Mouse (Mus musculus) hindbrain, embryonic 11.5 days (tissue): ENCODE measurements around the gene Syn3. TPM values are rescaled to one million over a fixed set of nuclear protein-coding genes. Genes with fewer than 3 reads are reported as not detected.

Source experiments
- ATAC-seq: fragments of 200-750 bp; cut with Nextera tagmentation; 2 replicates; pipeline ENCODE4 v1.8.0; 2017; ENCODE audit warnings: mild to moderate bottlenecking, moderate TSS enrichment, moderate library complexity; ENCODE audit not compliant: low FRiP score
- DNase-seq: peaks from one replicate; pipeline ENCODE4 v3.0.0-alpha.2; 2015; ENCODE audit warnings: low spot score
- H3K27ac ChIP-seq: fragments of 300-500 bp; sonication (generic); 2 replicates; pipeline ENCODE4 v1.5.1; 2014; ENCODE audit warnings: mild to moderate bottlenecking, low read depth, low read length
- H3K27me3 ChIP-seq: fragments of 300-500 bp; sonication (generic); 2 replicates; pipeline ENCODE4 v1.6.1; 2014; ENCODE audit warnings: mild to moderate bottlenecking, low read length, moderate library complexity, mixed read lengths; ENCODE audit not compliant: control insufficient read depth, insufficient read depth
- H3K36me3 ChIP-seq: fragments of 300-500 bp; sonication (generic); 2 replicates; pipeline ENCODE4 v1.6.1; 2014; ENCODE audit warnings: mild to moderate bottlenecking, low read length, moderate library complexity, mixed read lengths; ENCODE audit not compliant: control insufficient read depth, insufficient read depth
- H3K4me1 ChIP-seq: fragments of 300-500 bp; sonication (generic); replicated peaks from 2 replicates; pipeline ENCODE4 v1.6.1; 2014; ENCODE audit warnings: low read length, mixed read lengths; ENCODE audit not compliant: control insufficient read depth, insufficient read depth
- H3K4me2 ChIP-seq: fragments of 300-500 bp; sonication (generic); replicated peaks from 2 replicates; pipeline ENCODE4 v1.6.1; 2014; ENCODE audit warnings: mild to moderate bottlenecking, low read depth, low read length
- H3K4me3 ChIP-seq: fragments of 300-500 bp; sonication (generic); 2 replicates; pipeline ENCODE4 v1.5.1; 2014; ENCODE audit warnings: low read depth, low read length
- H3K9ac ChIP-seq: fragments of 300-500 bp; sonication (generic); 2 replicates; pipeline ENCODE4 v1.6.1; 2014; ENCODE audit warnings: low read depth, low read length
- H3K9me3 ChIP-seq: fragments of 300-500 bp; sonication (generic); 2 replicates; pipeline ENCODE4 v1.6.1; 2016; ENCODE audit warnings: low read length; ENCODE audit not compliant: control insufficient read depth
- WGBS: fragments of 180-500 bp; shearing (Covaris S2); extraction: QIAGEN DNeasy Blood & Tissue Kit; methylation state at CpG from one replicate; pipeline ENCODE4 v1.1.7; 2014; 5-methylcytosine and 5-hydroxymethylcytosine counted together
- polyA plus RNA-seq: library from polyadenylated mRNA; unstranded; fragments of >200 nt; fragmentation: Nextera tagmentation; extraction: Ambion mirVana; gene quantifications from 2 replicates; pipeline ENCODE4 v1.2.1, GENCODE M21; 2014

Gene Syn3
- polyA plus RNA-seq, 1 experiment from 2014 or later: 5.9 TPM

DNA sequence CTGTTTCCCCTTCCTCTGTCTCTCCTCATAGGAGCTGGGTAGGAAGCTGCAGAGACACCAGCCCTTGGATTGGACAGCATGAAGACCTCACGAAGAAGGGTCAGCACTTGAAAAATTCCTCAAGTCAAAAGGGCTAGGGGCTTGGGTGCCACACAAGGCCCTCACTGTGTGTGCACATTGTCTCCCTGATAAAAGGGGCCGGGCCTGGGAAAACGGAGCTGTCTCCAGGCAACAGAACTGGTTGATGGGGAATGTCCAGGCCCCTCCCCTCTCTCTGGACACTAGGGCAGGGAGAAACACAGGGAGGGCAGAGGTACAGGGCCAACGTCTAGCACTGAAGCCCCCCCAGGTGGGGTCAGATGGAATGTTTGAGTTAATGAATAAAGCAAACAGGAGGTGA lies 41.5 kb downstream of the Syn3 start:
- H3K9ac ChIP-seq: no peak overlapping the region
- H3K27ac ChIP-seq: no peak overlapping the region

DNA sequence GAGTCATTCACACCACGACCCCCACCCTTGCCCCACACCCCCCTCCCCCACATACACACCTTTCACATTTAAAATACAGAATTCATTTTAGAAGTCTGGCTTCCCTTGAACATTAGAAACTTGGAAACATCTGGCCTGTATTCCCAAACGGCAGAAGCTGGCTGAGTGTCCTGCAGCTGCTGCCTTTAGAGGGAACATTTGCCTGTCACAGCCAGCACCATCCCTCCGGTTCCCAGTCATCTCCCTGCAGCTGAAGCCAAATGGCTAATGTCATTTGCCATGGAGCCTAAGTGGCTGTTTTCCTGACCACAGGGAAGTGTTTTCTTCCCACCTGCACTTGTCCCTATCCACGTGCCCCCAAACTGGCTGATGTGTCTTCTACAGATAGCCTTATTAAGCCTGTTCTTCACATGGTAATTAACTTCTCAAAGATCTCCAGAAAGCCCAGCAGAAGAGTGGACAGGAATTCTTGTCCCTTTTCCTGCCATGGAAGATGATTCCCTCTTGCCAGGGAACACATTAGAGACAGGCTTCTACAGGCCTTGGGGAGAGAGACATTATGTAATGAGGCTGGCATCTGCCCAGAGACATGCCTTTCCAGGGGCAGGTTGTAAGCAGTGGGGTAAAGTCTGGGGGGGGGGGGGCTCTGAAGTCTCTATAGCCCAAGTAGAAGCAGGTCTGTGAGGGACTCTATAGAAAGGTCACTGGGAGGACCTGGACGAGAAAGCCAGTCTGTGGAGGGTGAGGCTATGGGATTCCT lies 43.2 kb downstream of the Syn3 start:
- H3K4me2 ChIP-seq: no peak overlapping the region
- H3K4me1 ChIP-seq: peaks cover 7% of the 10 kb centered on the region
- ATAC-seq (no peak), DNase-seq (no peak)
- H3K4me3 ChIP-seq: no peak overlapping the region
- no peaks in the 10 kb centered on the region for H3K27me3 ChIP-seq
- H3K27ac ChIP-seq: no peak overlapping the region
- no peak overlapping the region for H3K9ac ChIP-seq
- WGBS: 63% methylated on average over 5 of the region's 5 CpGs
- H3K36me3 ChIP-seq: no peaks in the 10 kb centered on the region
- no peaks in the 10 kb centered on the region for H3K9me3 ChIP-seq

More for the DNA sequence above, 41.5 kb downstream of the Syn3 start:
- H3K9me3 ChIP-seq: no peaks in the 10 kb centered on the region
- no peak overlapping the region for H3K4me3 ChIP-seq
- no peaks in the 10 kb centered on the region for H3K27me3 ChIP-seq
- DNase-seq (peak; percentile 67), ATAC-seq (peak; percentile 82)
- H3K4me2 ChIP-seq: no peak overlapping the region
- WGBS: 30% methylated on average over 3 of the region's 4 CpGs
- peaks cover 7% of the 10 kb centered on the region for H3K4me1 ChIP-seq
- H3K36me3 ChIP-seq: no peaks in the 10 kb centered on the region

DNA sequence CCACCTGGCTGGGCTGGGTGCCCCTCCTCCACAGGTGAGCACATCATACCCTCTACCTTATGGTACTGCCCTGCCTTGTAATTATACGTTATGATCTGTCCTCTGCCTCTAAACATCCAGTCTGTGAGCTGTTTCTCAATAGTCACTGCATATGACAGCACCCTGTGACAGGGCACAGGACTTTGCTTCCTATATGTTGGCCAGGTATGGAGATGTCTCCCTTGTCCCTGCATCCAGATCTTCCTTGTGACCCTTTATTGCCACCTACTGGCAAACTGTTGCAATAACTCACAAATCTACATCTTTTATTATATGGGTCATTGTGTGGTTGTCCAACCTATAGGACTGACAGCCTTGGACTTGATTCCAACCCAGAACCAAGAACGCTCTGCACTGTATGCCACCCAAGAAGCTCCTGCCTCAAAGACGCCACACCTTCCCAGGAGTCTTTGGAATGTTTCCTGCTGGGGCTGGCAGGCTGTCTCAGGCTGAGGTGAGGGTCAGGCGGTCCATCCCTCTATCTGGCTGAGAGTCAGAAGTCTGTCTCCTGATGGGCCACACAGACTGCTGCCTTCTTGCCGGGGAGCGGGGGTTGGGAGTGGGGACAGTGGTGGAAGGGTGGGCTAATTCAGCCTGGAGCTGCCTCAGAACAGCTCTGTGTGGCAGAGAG lies 46.2 kb downstream of the Syn3 start:
- Histone ChIP-seq H3K4me1 (peaks cover 2% of the 10 kb centered on the region), H3K9me3 (no peaks in the 10 kb centered on the region), H3K9ac (no peak overlapping the region), H3K36me3 (no peaks in the 10 kb centered on the region), H3K4me3 (no peak overlapping the region), H3K27me3 (no peaks in the 10 kb centered on the region), H3K4me2 (no peak overlapping the region), H3K27ac (no peak overlapping the region)
- 45% methylated on average over 6 of the region's 6 CpGs for WGBS
- DNase-seq (peak; percentile 67), ATAC-seq (peak; percentile 76)

DNA sequence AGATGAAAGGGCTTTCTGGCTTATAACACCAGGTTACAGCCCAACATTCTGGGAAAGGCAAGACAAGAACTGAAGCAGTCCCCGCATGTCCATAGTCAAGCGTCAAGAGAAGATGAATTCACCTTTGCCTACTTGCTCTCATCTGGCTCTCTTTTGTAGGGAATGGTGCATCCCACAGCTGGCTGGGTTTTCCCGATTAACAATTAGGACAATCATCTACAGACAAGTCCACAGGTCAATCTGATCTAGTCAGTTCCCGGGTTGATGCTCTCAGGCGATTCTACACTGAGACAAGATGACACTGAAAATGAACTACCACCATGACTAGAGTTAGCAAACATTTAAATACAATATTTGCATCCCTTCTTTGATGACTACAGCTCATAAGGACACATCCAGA lies 47.4 kb downstream of the Syn3 start:
- H3K27ac ChIP-seq: no peak overlapping the region
- WGBS: 93% methylated on average over 5 of the region's 5 CpGs
- H3K4me2 ChIP-seq: no peak overlapping the region
- no peaks in the 10 kb centered on the region for H3K4me1 ChIP-seq
- no peaks in the 10 kb centered on the region for H3K36me3 ChIP-seq
- H3K9ac ChIP-seq: no peak overlapping the region
- DNase-seq: no peak
- no peak for ATAC-seq
- H3K27me3 ChIP-seq: no peaks in the 10 kb centered on the region
- H3K9me3 ChIP-seq: no peaks in the 10 kb centered on the region
- no peak overlapping the region for H3K4me3 ChIP-seq

DNA sequence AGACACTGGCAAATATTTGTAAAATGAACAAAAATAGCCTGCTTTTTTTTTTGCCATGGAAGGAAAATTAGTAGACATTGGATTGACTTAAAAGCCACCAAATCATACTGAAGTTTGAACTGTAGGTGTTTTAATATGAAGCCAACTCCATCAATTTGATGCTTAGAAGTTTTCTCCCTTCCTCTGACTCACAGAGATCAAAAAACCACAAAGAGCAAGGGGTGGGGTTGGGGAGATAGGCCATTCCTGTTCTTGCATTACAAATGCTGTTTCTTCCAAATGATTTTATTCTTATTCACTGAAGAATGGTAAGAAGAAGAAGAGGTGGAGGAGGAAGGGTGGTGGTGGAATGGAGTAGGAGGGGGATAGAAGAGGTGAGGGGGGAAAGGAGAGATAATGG lies 52.0 kb downstream of the Syn3 start:
- no peak for ATAC-seq

DNA sequence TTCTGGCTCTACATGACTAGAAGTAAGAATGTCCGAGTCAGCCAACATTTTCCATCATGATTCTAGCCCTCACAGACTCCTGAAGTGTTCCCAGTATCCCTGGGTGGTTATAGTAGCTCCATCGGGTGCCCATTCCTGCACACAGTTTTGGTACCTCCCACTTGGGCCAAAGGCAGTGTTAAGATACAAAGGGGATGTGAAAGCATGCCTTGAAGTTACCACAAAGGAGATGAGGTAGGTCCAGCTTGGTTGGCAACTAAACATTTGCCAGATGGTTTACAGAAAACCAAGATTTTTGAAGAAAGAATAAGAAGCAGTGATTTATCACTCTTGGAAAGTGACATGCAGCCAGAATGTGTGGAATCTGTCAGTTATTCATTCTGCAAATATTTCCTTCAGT lies 53.5 kb downstream of the Syn3 start:
- no peak overlapping the region for H3K27ac ChIP-seq
- H3K4me1 ChIP-seq: no peaks in the 10 kb centered on the region
- no peaks in the 10 kb centered on the region for H3K36me3 ChIP-seq
- no peaks in the 10 kb centered on the region for H3K9me3 ChIP-seq
- DNase-seq: no peak
- WGBS: 84% methylated on average over 2 of the region's 2 CpGs
- no peak for ATAC-seq
- H3K4me2 ChIP-seq: no peak overlapping the region
- no peak overlapping the region for H3K4me3 ChIP-seq
- H3K27me3 ChIP-seq: no peaks in the 10 kb centered on the region
- H3K9ac ChIP-seq: no peak overlapping the region

More for the DNA sequence above, 52.0 kb downstream of the Syn3 start:
- no peak overlapping the region for H3K9ac ChIP-seq
- no peaks in the 10 kb centered on the region for H3K27me3 ChIP-seq
- H3K36me3 ChIP-seq: no peaks in the 10 kb centered on the region
- H3K4me1 ChIP-seq: no peaks in the 10 kb centered on the region
- H3K4me3 ChIP-seq: no peak overlapping the region
- H3K9me3 ChIP-seq: no peaks in the 10 kb centered on the region
- no peak overlapping the region for H3K27ac ChIP-seq
- H3K4me2 ChIP-seq: no peak overlapping the region
- no peak for DNase-seq

DNA sequence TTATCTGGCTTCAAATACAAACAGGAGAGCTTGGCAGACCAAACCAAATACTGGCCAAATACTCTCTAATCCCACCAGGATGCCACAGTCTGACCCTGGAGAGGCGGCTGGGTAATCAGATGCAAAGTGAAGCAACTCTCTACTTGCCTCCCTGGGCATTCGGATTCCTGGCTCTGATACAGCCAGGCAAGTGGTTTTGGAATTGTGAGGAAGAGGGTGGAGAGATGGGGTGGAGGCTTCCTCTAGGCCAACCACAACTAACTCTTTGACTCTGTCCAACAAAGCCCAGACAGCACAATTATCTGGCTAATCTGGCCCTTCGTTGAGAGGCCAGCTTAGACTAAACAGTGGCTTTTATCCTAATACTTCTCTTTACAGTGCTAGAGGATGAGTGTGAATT lies 54.0 kb downstream of the Syn3 start:
- WGBS: 68% methylated on average over 3 of the region's 3 CpGs
- DNase-seq (no peak), ATAC-seq (no peak)
- H3K36me3 ChIP-seq: no peaks in the 10 kb centered on the region
- H3K4me1 ChIP-seq: no peaks in the 10 kb centered on the region
- no peak overlapping the region for H3K4me3 ChIP-seq
- H3K9me3 ChIP-seq: no peaks in the 10 kb centered on the region
- no peak overlapping the region for H3K4me2 ChIP-seq
- no peaks in the 10 kb centered on the region for H3K27me3 ChIP-seq
- H3K9ac ChIP-seq: no peak overlapping the region
- no peak overlapping the region for H3K27ac ChIP-seq

DNA sequence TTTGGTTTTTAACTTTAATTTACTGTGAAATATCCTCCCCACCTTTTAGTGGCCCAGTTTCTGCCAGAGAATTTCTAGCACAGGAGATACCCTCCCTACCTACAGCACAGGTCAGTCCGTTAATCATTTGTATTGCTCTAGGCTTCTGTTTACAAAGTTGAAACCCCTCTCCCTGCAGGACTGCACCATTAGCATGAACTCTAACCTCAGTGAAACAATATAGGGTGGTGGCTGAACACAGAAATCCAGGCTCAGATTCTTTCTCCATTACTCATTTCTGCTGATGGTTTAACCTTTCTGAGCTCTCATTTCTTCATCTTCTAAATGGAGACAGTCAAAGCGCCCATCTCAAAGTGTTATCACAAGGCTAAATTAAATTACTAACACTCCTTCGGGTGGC lies 56.9 kb downstream of the Syn3 start:
- WGBS: 73% methylated on average over 3 of the region's 3 CpGs
- Histone ChIP-seq H3K27me3 (no peaks in the 10 kb centered on the region), H3K36me3 (no peaks in the 10 kb centered on the region), H3K4me1 (no peaks in the 10 kb centered on the region), H3K4me2 (no peak overlapping the region), H3K4me3 (no peak overlapping the region), H3K9ac (no peak overlapping the region), H3K27ac (no peak overlapping the region), H3K9me3 (no peaks in the 10 kb centered on the region)
- ATAC-seq (no peak), DNase-seq (no peak)

DNA sequence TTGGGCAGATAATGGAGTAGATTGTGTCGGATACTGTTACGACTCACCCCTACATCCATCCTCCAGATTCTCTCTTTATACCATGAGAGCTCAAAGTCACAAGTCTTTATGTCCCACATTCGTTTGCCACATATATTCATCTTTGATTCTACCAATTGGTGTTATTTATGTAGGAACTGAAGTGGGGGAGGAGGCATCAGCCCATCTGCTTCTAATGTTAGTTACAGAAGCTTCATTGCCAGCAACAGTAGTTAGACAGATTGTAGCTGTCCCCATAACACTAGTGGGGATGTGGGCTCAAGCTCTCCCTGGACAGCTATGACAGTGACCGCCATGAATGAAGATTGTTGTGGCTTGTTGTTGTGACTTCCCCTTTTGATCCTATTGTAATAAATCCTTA lies 59.1 kb downstream of the Syn3 start:
- ATAC-seq (no peak), DNase-seq (no peak)
- H3K9me3 ChIP-seq: no peaks in the 10 kb centered on the region
- H3K4me1 ChIP-seq: no peaks in the 10 kb centered on the region
- no peak overlapping the region for H3K4me3 ChIP-seq
- no peak overlapping the region for H3K4me2 ChIP-seq
- 92% methylated on average over 4 of the region's 4 CpGs for WGBS
- H3K27me3 ChIP-seq: no peaks in the 10 kb centered on the region
- no peak overlapping the region for H3K27ac ChIP-seq
- H3K9ac ChIP-seq: no peak overlapping the region
- no peaks in the 10 kb centered on the region for H3K36me3 ChIP-seq
